Mouse (Mus musculus): Measurements from ENCODE around the gene Mum1. TPM values are rescaled to one million over a fixed set of nuclear protein-coding genes. Genes with fewer than 3 reads are reported as not detected.

Gene Mum1
- polyA plus RNA-seq, 1 experiment from 2014 or later, result 42.4 TPM

GRCm38 (mm10) chr10:80188453-80189024 is 37.7 kb upstream of the Mum1 start:
- H3K36me3 ChIP-seq (ENCODE audit: control insufficient read depth, insufficient read depth, low read length), result peaks cover 32% of the 10 kb centered on the region
- no peak overlapping the region for H3K27ac ChIP-seq (ENCODE audit: low read depth, low read length)
- no peak overlapping the region for H3K4me3 ChIP-seq (ENCODE audit: low read depth, low read length)
- peaks cover 9% of the 10 kb centered on the region for H3K4me1 ChIP-seq (ENCODE audit: control insufficient read depth, insufficient read depth, low read length)
- 73% methylated on average over 15 of the region's 15 CpGs for WGBS
- no peaks in the 10 kb centered on the region for H3K9me3 ChIP-seq (replicated peaks; ENCODE audit: control insufficient read depth, low read length)
- no peak overlapping the region for H3K4me2 ChIP-seq (ENCODE audit: low read length)
- no peaks in the 10 kb centered on the region for H3K27me3 ChIP-seq (replicated peaks; ENCODE audit: control insufficient read depth, insufficient read depth, low read length)
- no peak for ATAC-seq
- no peak for DNase-seq (ENCODE audit: low spot score)
- H3K9ac ChIP-seq (ENCODE audit: low read length), result no peak overlapping the region; the same call in 1 of the 2 replicates

- peak overlapping the region; percentile 80 for H3K4me2 ChIP-seq (ENCODE audit: low read length)
- WGBS, result 5% methylated on average over 21 of the region's 21 CpGs
- H3K36me3 ChIP-seq (ENCODE audit: control insufficient read depth, insufficient read depth, low read length), result peaks cover 29% of the 10 kb centered on the region
- H3K9me3 ChIP-seq (replicated peaks; ENCODE audit: control insufficient read depth, low read length), result no peaks in the 10 kb centered on the region
- H3K4me1 ChIP-seq (ENCODE audit: control insufficient read depth, insufficient read depth, low read length), result peaks cover 9% of the 10 kb centered on the region
- peak overlapping the region; percentile 83 for H3K9ac ChIP-seq (ENCODE audit: low read length)
- peak overlapping the region; percentile 42 for H3K4me3 ChIP-seq (ENCODE audit: low read depth, low read length)
- no peaks in the 10 kb centered on the region for H3K27me3 ChIP-seq (replicated peaks; ENCODE audit: control insufficient read depth, insufficient read depth, low read length)
- peak; percentile 28 for ATAC-seq
- peak overlapping the region; percentile 86 for H3K27ac ChIP-seq (ENCODE audit: low read depth, low read length)
- peak; percentile 44 for DNase-seq (ENCODE audit: low spot score)
Measured at GRCm38 (mm10) chr10:80189999-80190398, 36.2 kb upstream of the Mum1 start.

DNA sequence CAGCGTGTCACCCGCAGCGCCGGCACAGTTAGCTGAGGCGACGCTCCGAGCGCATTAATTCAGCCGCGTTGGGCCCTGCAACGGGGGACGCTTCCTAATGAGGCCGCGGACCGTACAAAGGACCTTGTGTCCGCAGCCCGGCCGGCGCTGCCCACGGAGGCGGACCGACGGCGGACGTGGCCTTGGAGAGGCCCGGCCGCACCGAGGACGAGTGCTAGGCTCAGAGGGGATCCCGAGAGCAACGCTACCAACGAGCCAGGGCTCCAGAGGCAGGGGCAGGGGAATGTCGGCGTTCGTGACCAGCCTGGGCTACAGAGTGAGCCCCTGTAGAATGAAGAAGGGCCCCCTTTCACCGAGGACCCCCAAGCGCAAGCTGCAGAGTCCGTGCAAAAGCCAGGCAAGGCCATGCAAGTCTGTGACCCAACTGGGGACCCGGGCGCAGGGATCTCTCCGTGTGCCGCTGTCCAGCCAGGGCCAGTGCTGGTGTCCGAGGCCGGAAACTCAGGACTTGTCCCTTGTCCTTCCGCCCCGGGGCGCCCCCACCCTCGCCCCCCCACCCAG is 35.7 kb upstream of the Mum1 start:
- no peaks in the 10 kb centered on the region for H3K9me3 ChIP-seq (replicated peaks; ENCODE audit: control insufficient read depth, low read length)
- ATAC-seq (peak; percentile 74), DNase-seq (ENCODE audit: low spot score) (peak; percentile 71)
- H3K27ac ChIP-seq (ENCODE audit: low read depth, low read length), result peak overlapping the region; percentile 86
- peaks cover 29% of the 10 kb centered on the region for H3K36me3 ChIP-seq (ENCODE audit: control insufficient read depth, insufficient read depth, low read length)
- no peaks in the 10 kb centered on the region for H3K27me3 ChIP-seq (replicated peaks; ENCODE audit: control insufficient read depth, insufficient read depth, low read length)
- under 1% methylated on average over 48 of the region's 48 CpGs for WGBS
- H3K4me3 ChIP-seq (ENCODE audit: low read depth, low read length), result peak overlapping the region; percentile 42
- H3K4me2 ChIP-seq (ENCODE audit: low read length), result peak overlapping the region; percentile 80
- peaks cover 9% of the 10 kb centered on the region for H3K4me1 ChIP-seq (ENCODE audit: control insufficient read depth, insufficient read depth, low read length)
- H3K9ac ChIP-seq (ENCODE audit: low read length), result peak overlapping the region; percentile 83

DNA sequence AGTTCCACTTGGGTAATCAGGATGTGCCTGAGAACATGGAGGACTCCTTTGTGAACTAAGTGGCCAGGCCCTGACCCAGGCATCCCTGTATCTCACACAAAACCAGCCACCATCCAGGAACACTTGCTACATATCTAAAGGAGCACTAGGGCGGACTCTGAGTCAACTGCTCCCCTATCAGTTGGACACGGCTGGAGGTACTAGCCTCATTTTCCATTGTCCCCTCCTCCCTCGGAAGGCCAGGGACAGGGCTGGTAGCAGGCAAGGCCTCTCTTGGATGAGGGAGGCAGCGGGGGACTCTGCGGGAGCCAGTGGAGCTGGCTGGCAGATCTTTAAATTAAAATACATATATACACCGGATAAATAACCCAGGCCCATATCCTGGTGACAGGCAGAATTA is 32.3 kb upstream of the Mum1 start:
- Histone ChIP-seq H3K27ac (ENCODE audit: low read depth, low read length) (no peak overlapping the region), H3K4me2 (ENCODE audit: low read length) (no peak overlapping the region), H3K36me3 (ENCODE audit: control insufficient read depth, insufficient read depth, low read length) (peaks cover 4% of the 10 kb centered on the region), H3K9me3 (replicated peaks; ENCODE audit: control insufficient read depth, low read length) (no peaks in the 10 kb centered on the region), H3K27me3 (replicated peaks; ENCODE audit: control insufficient read depth, insufficient read depth, low read length) (no peaks in the 10 kb centered on the region), H3K4me1 (ENCODE audit: control insufficient read depth, insufficient read depth, low read length) (peaks cover 9% of the 10 kb centered on the region), H3K4me3 (ENCODE audit: low read depth, low read length) (no peak overlapping the region), H3K9ac (ENCODE audit: low read length) (no peak overlapping the region)
- ATAC-seq (no peak), DNase-seq (ENCODE audit: low spot score) (no peak)
- WGBS, result 44% methylated on average over 6 of the region's 6 CpGs

GRCm38 (mm10) chr10:80194441-80194840 is 31.8 kb upstream of the Mum1 start:
- Histone ChIP-seq H3K36me3 (ENCODE audit: control insufficient read depth, insufficient read depth, low read length) (no peaks in the 10 kb centered on the region), H3K27ac (ENCODE audit: low read depth, low read length) (no peak overlapping the region), H3K4me1 (ENCODE audit: control insufficient read depth, insufficient read depth, low read length) (peaks cover 9% of the 10 kb centered on the region), H3K27me3 (replicated peaks; ENCODE audit: control insufficient read depth, insufficient read depth, low read length) (no peaks in the 10 kb centered on the region), H3K4me3 (ENCODE audit: low read depth, low read length) (no peak overlapping the region), H3K4me2 (ENCODE audit: low read length) (no peak overlapping the region), H3K9ac (ENCODE audit: low read length) (no peak overlapping the region), H3K9me3 (replicated peaks; ENCODE audit: control insufficient read depth, low read length) (no peaks in the 10 kb centered on the region)
- no peak for DNase-seq (ENCODE audit: low spot score)
- ATAC-seq, result no peak
- WGBS, result 7% methylated on average over 8 of the region's 8 CpGs

- Histone ChIP-seq H3K27ac (ENCODE audit: low read depth, low read length) (no peak overlapping the region), H3K27me3 (replicated peaks; ENCODE audit: control insufficient read depth, insufficient read depth, low read length) (no peaks in the 10 kb centered on the region), H3K4me1 (ENCODE audit: control insufficient read depth, insufficient read depth, low read length) (no peaks in the 10 kb centered on the region), H3K9me3 (replicated peaks; ENCODE audit: control insufficient read depth, low read length) (no peaks in the 10 kb centered on the region), H3K4me3 (ENCODE audit: low read depth, low read length) (no peak overlapping the region), H3K4me2 (ENCODE audit: low read length) (no peak overlapping the region), H3K36me3 (ENCODE audit: control insufficient read depth, insufficient read depth, low read length) (no peaks in the 10 kb centered on the region), H3K9ac (ENCODE audit: low read length) (no peak overlapping the region)
- no peak for DNase-seq (ENCODE audit: low spot score)
- 90% methylated on average over 1 of the region's 1 CpGs for WGBS
- no peak for ATAC-seq
Measured at GRCm38 (mm10) chr10:80196167-80196566, 30.1 kb upstream of the Mum1 start.

DNA sequence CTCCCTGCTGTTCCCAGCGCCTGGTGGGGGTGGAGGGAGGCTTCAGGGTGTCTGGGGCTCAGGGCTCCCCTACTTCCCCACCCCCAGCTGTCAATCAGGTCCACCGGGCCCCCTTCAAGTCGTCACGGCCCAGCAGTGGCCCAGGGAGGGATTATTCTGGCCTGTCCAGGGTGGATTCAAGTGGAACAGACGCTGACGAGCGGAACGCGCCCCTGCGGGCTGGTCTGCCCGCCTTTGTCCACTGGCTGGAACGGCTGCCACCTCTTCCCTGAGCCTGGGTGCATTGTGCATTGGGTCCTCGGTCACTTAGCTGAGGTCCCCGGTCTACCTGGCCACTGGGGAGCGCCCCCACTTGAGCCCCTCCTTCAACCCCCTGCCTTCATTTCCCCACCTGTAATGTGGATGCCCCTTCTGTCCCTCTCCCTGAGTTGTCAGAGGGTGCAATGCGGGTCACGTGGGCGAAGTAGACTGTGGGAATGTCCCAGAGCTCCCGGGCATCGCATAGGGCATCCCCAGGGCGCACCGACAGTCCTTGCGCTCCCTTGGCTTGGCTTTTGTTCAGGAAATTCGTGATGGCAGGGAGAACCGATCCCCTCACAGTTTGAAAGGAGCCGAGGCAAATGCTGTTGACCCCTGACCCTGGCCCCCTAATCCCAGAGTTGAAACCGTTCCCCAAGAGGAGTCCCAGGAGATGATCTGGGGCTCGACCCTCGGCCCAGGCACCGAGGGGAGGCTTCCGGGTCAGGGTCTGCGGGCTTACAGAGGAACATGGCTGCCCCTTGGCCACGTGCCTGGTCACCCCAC is 29.3 kb upstream of the Mum1 start:
- H3K4me3 ChIP-seq (ENCODE audit: low read depth, low read length), result no peak overlapping the region

DNA sequence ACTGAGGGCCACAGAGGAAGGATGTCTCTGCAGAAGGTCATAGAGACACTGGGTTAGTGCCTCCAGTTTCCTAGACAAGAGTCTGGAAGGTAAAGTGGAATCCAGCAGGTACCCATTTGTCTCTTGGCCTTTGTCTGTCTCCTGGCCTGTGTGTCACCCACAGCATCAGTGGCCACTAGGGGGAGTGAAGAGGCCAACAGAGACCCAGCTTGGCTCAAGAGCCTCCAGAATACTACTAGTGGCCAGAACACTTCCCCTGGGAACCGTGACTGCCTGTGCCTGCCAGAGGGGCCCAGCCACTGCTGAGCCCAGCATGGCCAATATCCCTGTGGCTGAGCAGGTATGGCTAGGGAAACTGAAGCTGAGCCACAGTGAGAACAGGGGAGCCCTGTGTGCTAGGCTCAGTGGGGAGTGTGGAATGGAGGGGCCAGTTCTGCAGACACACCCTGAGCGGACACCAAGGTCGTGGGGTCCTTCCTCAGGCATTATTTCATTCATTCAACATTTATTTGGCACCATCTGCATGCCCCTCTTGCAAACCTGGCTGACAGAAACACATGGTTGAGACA is 26.7 kb upstream of the Mum1 start:
- H3K4me2 ChIP-seq (ENCODE audit: low read length), result no peak overlapping the region
- 65% methylated on average over 3 of the region's 3 CpGs for WGBS
- no peaks in the 10 kb centered on the region for H3K9me3 ChIP-seq (replicated peaks; ENCODE audit: control insufficient read depth, low read length)
- H3K27ac ChIP-seq (ENCODE audit: low read depth, low read length), result no peak overlapping the region
- ATAC-seq (peak; percentile 82), DNase-seq (ENCODE audit: low spot score) (peak; percentile 90)
- no peak overlapping the region for H3K4me3 ChIP-seq (ENCODE audit: low read depth, low read length)
- no peak overlapping the region for H3K9ac ChIP-seq (ENCODE audit: low read length)
- no peaks in the 10 kb centered on the region for H3K36me3 ChIP-seq (ENCODE audit: control insufficient read depth, insufficient read depth, low read length)
- no peaks in the 10 kb centered on the region for H3K27me3 ChIP-seq (replicated peaks; ENCODE audit: control insufficient read depth, insufficient read depth, low read length)
- H3K4me1 ChIP-seq (ENCODE audit: control insufficient read depth, insufficient read depth, low read length), result peaks cover 4% of the 10 kb centered on the region; the same call in 1 of the 2 replicates

More for the DNA sequence above, 29.3 kb upstream of the Mum1 start:
- no peak overlapping the region for H3K27ac ChIP-seq (ENCODE audit: low read depth, low read length)
- H3K4me1 ChIP-seq (ENCODE audit: control insufficient read depth, insufficient read depth, low read length), result no peaks in the 10 kb centered on the region
- whole genome bisulfite sequencing, result 45% methylated on average over 33 of the region's 33 CpGs
- H3K9ac ChIP-seq (ENCODE audit: low read length), result no peak overlapping the region
- no peak for DNase-seq (ENCODE audit: low spot score)
- H3K9me3 ChIP-seq (replicated peaks; ENCODE audit: control insufficient read depth, low read length), result no peaks in the 10 kb centered on the region
- H3K4me2 ChIP-seq (ENCODE audit: low read length), result no peak overlapping the region
- no peaks in the 10 kb centered on the region for H3K36me3 ChIP-seq (ENCODE audit: control insufficient read depth, insufficient read depth, low read length)
- no peaks in the 10 kb centered on the region for H3K27me3 ChIP-seq (replicated peaks; ENCODE audit: control insufficient read depth, insufficient read depth, low read length)
- no peak for ATAC-seq
